Mouse (Mus musculus): ENCODE results near the gene Fam81a. TPM values are rescaled to one million over a fixed set of nuclear protein-coding genes. Genes with fewer than 3 reads are reported as not detected.

The Fam81a gene
- 11.5 and 13.3 TPM in 2 replicates for polyA plus RNA-seq (2015; fragmentation: Nextera tagmentation; extraction: Ambion mirVana)

DNA sequence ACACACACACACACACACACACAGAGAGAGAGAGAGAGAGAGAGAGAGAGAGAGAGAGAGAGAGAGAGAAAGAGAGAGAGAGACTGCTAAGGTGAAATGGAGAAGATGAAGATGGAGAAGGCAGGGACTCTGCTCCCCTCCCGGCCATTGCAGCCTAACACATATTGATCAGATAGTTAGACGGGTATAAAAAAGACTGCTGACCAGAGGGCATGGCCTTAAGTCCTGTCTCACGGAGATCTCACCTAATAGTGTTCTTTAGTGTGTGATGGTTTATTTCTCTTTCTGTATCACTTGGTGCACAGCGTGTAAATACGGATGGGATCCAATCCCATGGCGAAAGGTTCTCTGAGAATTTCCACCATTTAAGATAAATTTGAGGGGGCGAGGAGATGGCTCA is at the start of gene Fam81a:
TSS of gene Fam81a (minus strand) at position 101 of the 400 bp plus-strand sequence.
- peak within 1 kb of the TSS; percentile 58 for H3K9ac ChIP-seq
- peak within 1 kb of the TSS; percentile 81 for H3K4me2 ChIP-seq
- peaks cover 23% of the 10 kb centered on the region for H3K4me1 ChIP-seq (replicated peaks)
- WGBS, result 67% methylated on average over 7 of the region's 7 CpGs
- H3K36me3 ChIP-seq, result no peaks in the 10 kb centered on the region
- H3K27ac ChIP-seq (replicated peaks), result peak within 1 kb of the TSS; percentile 72
- ATAC-seq (ENCODE audit: low FRiP score, low read depth), result no peak
- no peaks in the 10 kb centered on the region for H3K9me3 ChIP-seq
- H3K27me3 ChIP-seq, result 0 out of 2 replicates have a peak, but pooled peaks cover 2% of the 10 kb centered on the region
- peak within 1 kb of the TSS; percentile 64 for H3K4me3 ChIP-seq

DNA sequence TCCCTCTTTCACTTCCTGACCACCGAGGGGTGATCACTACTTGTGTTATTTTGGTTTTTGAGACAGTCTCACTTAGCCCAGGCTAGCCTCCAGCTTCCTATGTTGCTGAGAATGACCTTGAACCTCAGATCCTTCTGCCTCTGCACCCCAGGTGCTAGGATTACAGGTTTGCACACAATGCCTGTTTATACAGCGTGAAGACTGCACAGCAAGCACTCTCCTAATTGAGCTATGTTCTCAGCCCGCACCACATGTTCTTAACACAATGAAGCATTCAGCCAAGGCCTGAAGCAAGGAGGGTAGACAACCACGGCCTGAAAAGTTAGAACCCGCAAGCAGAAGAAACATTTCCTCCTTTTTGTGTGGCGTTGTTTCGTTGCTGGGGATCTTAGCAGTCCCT is 40.3 kb upstream of the Fam81a start:
- Histone ChIP-seq H3K9ac (no peak overlapping the region), H3K9me3 (no peaks in the 10 kb centered on the region), H3K4me3 (no peak overlapping the region), H3K4me2 (no peak overlapping the region), H3K4me1 (replicated peaks) (peaks cover 10% of the 10 kb centered on the region), H3K27me3 (no peaks in the 10 kb centered on the region), H3K36me3 (no peaks in the 10 kb centered on the region), H3K27ac (replicated peaks) (no peak overlapping the region)
- ATAC-seq (ENCODE audit: low FRiP score, low read depth), result no peak
- WGBS, result 38% methylated on average over 7 of the region's 7 CpGs

DNA sequence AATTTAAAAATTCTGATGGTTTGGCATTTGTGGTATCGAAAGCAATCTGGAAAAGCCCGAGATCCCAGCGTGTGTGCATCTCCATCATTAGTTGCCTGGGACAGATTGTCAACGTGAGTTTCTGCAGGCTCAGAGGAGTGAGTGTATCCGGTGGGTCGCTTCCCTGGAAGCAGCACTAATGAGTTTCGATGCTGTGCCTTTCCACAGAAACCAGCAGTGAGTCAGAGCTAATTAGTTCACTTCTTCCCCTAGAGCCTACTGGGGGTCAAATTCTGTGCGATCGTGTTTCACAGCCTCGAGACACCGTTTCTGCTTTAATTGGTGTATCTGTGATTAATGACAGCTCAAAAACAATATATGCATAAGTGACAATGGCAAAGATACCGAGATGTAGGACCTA is 39.4 kb upstream of the Fam81a start:
- Histone ChIP-seq H3K27me3 (no peaks in the 10 kb centered on the region), H3K4me3 (no peak overlapping the region), H3K9me3 (no peaks in the 10 kb centered on the region), H3K4me1 (replicated peaks) (peaks cover 10% of the 10 kb centered on the region), H3K9ac (no peak overlapping the region), H3K27ac (replicated peaks) (no peak overlapping the region), H3K4me2 (no peak overlapping the region; the same call in 1 of the 2 replicates), H3K36me3 (no peaks in the 10 kb centered on the region)
- WGBS, result 31% methylated on average over 12 of the region's 12 CpGs
- ATAC-seq (ENCODE audit: low FRiP score, low read depth), result peak; percentile 69; the same call in 1 of the 2 replicates

DNA sequence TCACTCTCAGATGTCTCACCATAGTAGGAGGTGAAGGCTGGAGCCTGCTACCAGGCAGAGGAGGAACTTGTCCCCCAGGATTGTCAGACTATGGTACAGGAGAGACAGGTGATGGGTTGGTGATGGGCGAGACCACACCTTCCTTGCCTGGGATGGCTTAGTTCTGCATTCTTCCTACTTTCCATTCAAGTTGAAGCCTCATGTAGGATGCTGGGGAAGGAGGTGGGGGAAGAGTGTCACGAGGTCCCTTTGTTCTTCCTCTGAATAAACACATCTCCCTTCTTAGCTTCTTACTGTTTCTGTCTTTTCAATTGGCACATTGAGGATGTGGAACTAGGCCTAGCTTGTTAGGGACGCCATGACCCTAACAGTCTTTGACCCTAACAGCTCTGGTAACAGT is 33.9 kb upstream of the Fam81a start:
- H3K9ac ChIP-seq, result no peak overlapping the region
- WGBS, result 80% methylated on average over 3 of the region's 3 CpGs
- H3K27ac ChIP-seq (replicated peaks), result no peak overlapping the region

DNA sequence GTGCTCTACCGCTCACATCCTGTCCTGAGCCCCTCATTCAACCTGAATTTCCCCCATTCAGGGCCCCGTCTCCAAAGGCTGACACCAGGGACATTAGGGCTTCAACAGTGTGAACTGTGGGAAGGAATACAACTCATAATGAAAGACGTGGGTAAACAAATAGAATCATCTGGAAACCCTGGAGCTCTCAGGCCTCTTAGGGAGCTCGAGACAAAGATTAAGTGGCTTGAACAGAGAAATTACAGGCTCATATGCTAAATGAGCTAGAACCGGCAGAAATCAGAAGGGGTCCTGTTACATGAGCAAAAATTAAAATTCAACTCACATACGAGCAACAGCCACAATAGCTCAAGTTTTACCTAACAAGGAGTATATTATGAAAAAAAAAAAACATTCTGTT is 32.5 kb upstream of the Fam81a start:
- 14% methylated on average over 6 of the region's 6 CpGs for WGBS
- peaks cover 18% of the 10 kb centered on the region for H3K4me1 ChIP-seq (replicated peaks)
- peak overlapping the region; percentile 59 for H3K27ac ChIP-seq (replicated peaks)
- H3K4me2 ChIP-seq, result no peak overlapping the region
- no peaks in the 10 kb centered on the region for H3K9me3 ChIP-seq
- H3K9ac ChIP-seq, result no peak overlapping the region
- H3K4me3 ChIP-seq, result no peak overlapping the region
- ATAC-seq (ENCODE audit: low FRiP score, low read depth), result no peak
- H3K36me3 ChIP-seq, result no peaks in the 10 kb centered on the region
- H3K27me3 ChIP-seq, result no peaks in the 10 kb centered on the region

More for the DNA sequence above, 33.9 kb upstream of the Fam81a start:
- H3K4me2 ChIP-seq, result no peak overlapping the region
- H3K27me3 ChIP-seq, result no peaks in the 10 kb centered on the region
- H3K4me3 ChIP-seq, result no peak overlapping the region
- no peaks in the 10 kb centered on the region for H3K36me3 ChIP-seq
- H3K4me1 ChIP-seq (replicated peaks), result peaks cover 23% of the 10 kb centered on the region
- no peaks in the 10 kb centered on the region for H3K9me3 ChIP-seq
- no peak for ATAC-seq (ENCODE audit: low FRiP score, low read depth)

GRCm38 (mm10) chr9:70174291-70174848 is 32.0 kb upstream of the Fam81a start:
- Histone ChIP-seq H3K4me2 (no peak overlapping the region), H3K27ac (replicated peaks) (peak overlapping the region; percentile 59), H3K4me1 (replicated peaks) (peaks cover 18% of the 10 kb centered on the region), H3K36me3 (no peaks in the 10 kb centered on the region), H3K27me3 (no peaks in the 10 kb centered on the region), H3K9me3 (no peaks in the 10 kb centered on the region), H3K9ac (no peak overlapping the region), H3K4me3 (no peak overlapping the region)
- WGBS, result 37% methylated on average over 4 of the region's 4 CpGs
- 0 out of 2 replicates have a peak, but pooled peaks have one; percentile 23 for ATAC-seq (ENCODE audit: low FRiP score, low read depth)

DNA sequence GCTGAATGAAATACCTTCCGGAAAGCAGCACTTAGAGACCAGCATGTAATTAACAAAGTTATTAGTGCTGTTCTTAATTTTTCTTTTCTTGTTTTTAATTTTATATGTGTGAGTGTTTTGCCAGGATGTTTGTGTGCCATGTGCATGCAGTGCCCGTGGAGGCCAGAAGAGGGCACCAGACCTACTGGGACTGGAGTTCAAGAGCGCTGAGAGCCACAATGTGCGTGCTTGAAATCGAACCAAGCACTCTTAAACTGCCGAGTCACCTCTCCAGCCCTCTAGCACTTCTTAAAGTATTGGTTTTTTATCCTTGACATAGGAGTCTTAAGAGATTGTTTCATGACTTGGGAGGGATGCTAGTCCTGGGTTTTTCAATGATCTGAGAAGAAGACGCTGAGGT is 26.6 kb upstream of the Fam81a start:
- no peak for ATAC-seq (ENCODE audit: low FRiP score, low read depth)
- Histone ChIP-seq H3K4me3 (no peak overlapping the region), H3K27ac (replicated peaks) (no peak overlapping the region), H3K9ac (no peak overlapping the region), H3K4me1 (replicated peaks) (peaks cover 2% of the 10 kb centered on the region), H3K9me3 (no peaks in the 10 kb centered on the region), H3K4me2 (no peak overlapping the region), H3K36me3 (no peaks in the 10 kb centered on the region), H3K27me3 (no peaks in the 10 kb centered on the region)
- 82% methylated on average over 7 of the region's 7 CpGs for WGBS

GRCm38 (mm10) chr9:70160071-70160470 is 17.7 kb upstream of the Fam81a start:
- H3K27ac ChIP-seq (replicated peaks), result no peak overlapping the region
- no peaks in the 10 kb centered on the region for H3K4me1 ChIP-seq (replicated peaks)
- H3K9me3 ChIP-seq, result no peaks in the 10 kb centered on the region
- no peak overlapping the region for H3K4me2 ChIP-seq
- H3K4me3 ChIP-seq, result no peak overlapping the region
- H3K27me3 ChIP-seq, result no peaks in the 10 kb centered on the region
- H3K36me3 ChIP-seq, result no peaks in the 10 kb centered on the region
- WGBS, result 90% methylated on average over 10 of the region's 10 CpGs
- ATAC-seq (ENCODE audit: low FRiP score, low read depth), result no peak
- H3K9ac ChIP-seq, result no peak overlapping the region

- Histone ChIP-seq H3K4me2 (no peak overlapping the region), H3K27me3 (0 out of 2 replicates have a peak, but pooled peaks cover 2% of the 10 kb centered on the region), H3K36me3 (no peaks in the 10 kb centered on the region), H3K9ac (no peak overlapping the region), H3K9me3 (no peaks in the 10 kb centered on the region), H3K4me3 (no peak overlapping the region), H3K27ac (replicated peaks) (no peak overlapping the region), H3K4me1 (replicated peaks) (0 out of 2 replicates have a peak, but pooled peaks cover under 1% of the 10 kb centered on the region)
- 79% methylated on average over 3 of the region's 3 CpGs for WGBS
- ATAC-seq (ENCODE audit: low FRiP score, low read depth), result no peak
These were observed 5.3 kb upstream of the Fam81a start for GRCm38 (mm10) chr9:70147618-70148017.

DNA sequence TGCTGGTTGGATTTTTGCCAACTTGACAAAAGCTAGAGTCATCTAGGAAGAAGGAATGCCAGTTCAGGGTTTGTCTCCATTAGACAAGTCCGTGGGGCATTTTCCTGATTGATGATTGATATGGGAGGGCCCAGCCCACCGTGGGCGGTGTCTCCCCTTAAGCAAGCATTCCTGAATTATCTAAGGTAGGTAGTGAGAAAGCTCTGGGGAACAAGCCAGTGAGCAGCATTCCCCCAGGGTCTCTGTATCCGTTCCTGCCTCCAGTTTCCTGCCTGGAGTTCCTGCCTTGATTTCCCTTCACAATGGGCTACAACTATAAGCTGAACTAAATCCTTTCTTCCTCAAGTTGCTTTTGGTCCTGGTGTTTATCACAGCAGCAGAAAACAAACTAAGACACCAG is 3.1 kb upstream of the Fam81a start:
- no peak overlapping the region for H3K9ac ChIP-seq
- no peak overlapping the region for H3K4me3 ChIP-seq
- no peak overlapping the region for H3K4me2 ChIP-seq
- H3K27me3 ChIP-seq, result 0 out of 2 replicates have a peak, but pooled peaks cover 2% of the 10 kb centered on the region
- H3K4me1 ChIP-seq (replicated peaks), result peaks cover 14% of the 10 kb centered on the region
- WGBS, result 91% methylated on average over 4 of the region's 4 CpGs
- H3K36me3 ChIP-seq, result no peaks in the 10 kb centered on the region
- H3K9me3 ChIP-seq, result no peaks in the 10 kb centered on the region
- ATAC-seq (ENCODE audit: low FRiP score, low read depth), result no peak
- no peak overlapping the region for H3K27ac ChIP-seq (replicated peaks)

DNA sequence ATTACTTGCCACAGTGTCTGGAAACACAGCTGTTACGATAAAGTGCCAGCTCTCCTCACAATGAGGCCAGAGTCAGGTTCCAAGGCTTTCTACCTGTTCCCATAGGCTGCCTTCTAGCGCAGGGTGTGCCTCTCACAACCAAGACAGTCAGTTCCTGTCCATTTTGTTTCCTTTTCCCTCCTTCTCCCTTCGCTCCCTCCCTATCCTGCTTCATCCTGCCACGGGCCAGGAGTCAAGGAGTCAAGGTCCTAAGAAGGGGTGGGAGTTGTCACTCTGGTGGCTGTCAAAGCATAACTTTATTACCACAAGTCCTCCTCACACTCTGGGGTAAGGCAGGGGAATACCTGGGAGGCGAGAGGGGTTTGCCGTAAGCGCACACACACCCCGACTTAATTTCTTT is 966 bp upstream of the Fam81a start:
- Histone ChIP-seq H3K9me3 (no peaks in the 10 kb centered on the region), H3K27me3 (0 out of 2 replicates have a peak, but pooled peaks cover 2% of the 10 kb centered on the region), H3K27ac (replicated peaks) (no peak overlapping the region), H3K4me2 (no peak overlapping the region), H3K4me1 (replicated peaks) (peaks cover 21% of the 10 kb centered on the region), H3K4me3 (no peak overlapping the region), H3K36me3 (no peaks in the 10 kb centered on the region), H3K9ac (no peak overlapping the region)
- ATAC-seq (ENCODE audit: low FRiP score, low read depth), result no peak
- WGBS, result 71% methylated on average over 8 of the region's 8 CpGs

DNA sequence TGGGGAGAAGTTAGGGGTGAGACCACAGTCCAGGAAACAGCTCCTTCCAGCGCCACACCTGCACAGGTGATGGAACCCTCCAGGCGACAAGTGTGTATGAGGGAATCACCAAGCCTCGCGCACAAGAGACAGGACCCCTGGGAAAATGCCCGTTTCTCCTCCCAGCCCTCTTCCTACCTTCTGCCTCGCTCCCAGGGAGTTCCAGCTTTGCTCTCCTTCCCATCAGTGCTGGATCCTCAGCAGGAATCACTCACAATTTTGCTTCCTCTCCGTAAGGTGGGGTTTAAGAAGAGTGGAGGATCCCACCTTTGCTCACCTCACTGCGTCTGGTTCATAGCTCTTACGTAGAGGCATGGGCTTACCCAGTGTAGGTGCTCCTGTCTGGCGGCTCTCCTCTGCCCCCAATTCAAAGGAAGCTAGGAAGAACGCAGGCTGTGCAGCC is 454 bp downstream of the Fam81a start:
- Histone ChIP-seq H3K36me3 (no peaks in the 10 kb centered on the region), H3K4me1 (replicated peaks) (peaks cover 28% of the 10 kb centered on the region), H3K27ac (replicated peaks) (peak overlapping the region; percentile 72), H3K9me3 (no peaks in the 10 kb centered on the region), H3K9ac (peak overlapping the region; percentile 58), H3K4me2 (peak overlapping the region; percentile 81), H3K4me3 (peak overlapping the region; percentile 64), H3K27me3 (0 out of 2 replicates have a peak, but pooled peaks cover 5% of the 10 kb centered on the region)
- ATAC-seq (ENCODE audit: low FRiP score, low read depth), result peak; percentile 40
- WGBS, result 4% methylated on average over 11 of the region's 11 CpGs
